Mouse (Mus musculus) small intestine, adult 2 months (tissue): ENCODE measurements around the gene Ufsp2. TPM values are rescaled to one million over a fixed set of nuclear protein-coding genes. Genes with fewer than 3 reads are reported as not detected.

Source experiments
- H3K27ac ChIP-seq: fragments of 200-500 bp; 2 replicates; pipeline ENCODE4 v1.5.1; 2012; ENCODE audit warnings: low read depth, low read length, control low read depth, inconsistent platforms; ENCODE audit not compliant: insufficient read depth
- H3K27me3 ChIP-seq: fragments of 200-500 bp; 2 replicates; pipeline ENCODE4 v1.6.1; 2012; ENCODE audit warnings: mild to moderate bottlenecking, moderate library complexity, low read length, inconsistent platforms; ENCODE audit not compliant: control insufficient read depth, insufficient read depth
- H3K36me3 ChIP-seq: fragments of 200-500 bp; 2 replicates; pipeline ENCODE4 v1.6.1; 2012; ENCODE audit warnings: mild to moderate bottlenecking, low read length, control low read depth, inconsistent platforms; ENCODE audit not compliant: control insufficient read depth, insufficient read depth
- H3K4me1 ChIP-seq: fragments of 200-500 bp; 2 replicates; pipeline ENCODE4 v1.6.1; 2012; ENCODE audit warnings: low read length, inconsistent platforms, mixed read lengths; ENCODE audit not compliant: control insufficient read depth, insufficient read depth, insufficient read length
- H3K4me3 ChIP-seq: fragments of 200-500 bp; 2 replicates; pipeline ENCODE4 v1.5.1; 2012; ENCODE audit warnings: low read depth, mild to moderate bottlenecking, control low read depth, inconsistent platforms, low read length, moderate library complexity
- CTCF ChIP-seq: fragments of 200-500 bp; IDR thresholded peaks from 2 replicates; pipeline ENCODE4 v1.5.1; 2012; ENCODE audit warnings: low read depth, mild to moderate bottlenecking, control low read depth, inconsistent platforms, low read length, moderate library complexity, mixed read lengths; ENCODE audit not compliant: insufficient replicate concordance, insufficient read length; ENCODE audit errors: extremely low read depth
- POLR2A ChIP-seq: fragments of 200-500 bp; IDR thresholded peaks from 2 replicates; pipeline ENCODE4 v1.6.1; 2012; ENCODE audit warnings: low read depth, mild to moderate bottlenecking, control low read depth, inconsistent platforms, low read length, moderate library complexity
- WGBS: fragments of 180-500 bp; shearing (Covaris S2); methylation state at CpG from one replicate; pipeline ENCODE4 v1.1.7; 2018; 5-methylcytosine and 5-hydroxymethylcytosine counted together
- polyA plus RNA-seq: library from polyadenylated mRNA; depleted of rRNA; stranded (reverse); fragments of >200 nt; gene quantifications from 2 replicates; pipeline ENCODE4 v1.2.3, GENCODE M21; 2012; rRNA removed

Gene Ufsp2
- polyA plus RNA-seq, 1 experiment: 5.8 TPM

DNA sequence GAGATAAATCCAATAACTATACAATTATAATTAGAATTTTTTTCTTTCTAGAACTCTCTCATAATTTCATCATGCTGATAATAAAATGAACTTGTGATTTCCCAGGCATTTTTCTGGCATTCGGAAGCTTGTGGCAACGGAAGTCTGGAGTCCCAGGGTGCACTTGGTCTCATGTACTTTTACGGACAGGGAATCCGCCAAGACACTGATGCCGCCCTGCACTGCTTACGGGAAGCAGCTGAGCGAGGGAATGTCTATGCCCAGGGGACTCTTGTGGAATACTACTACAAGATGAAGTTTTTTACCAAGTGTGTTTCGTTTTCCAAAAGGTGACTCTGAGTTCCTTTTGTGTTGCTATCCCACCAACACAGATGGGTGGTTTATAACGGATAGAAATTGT, 47.4 kb downstream of the Ufsp2 start:
- TF ChIP-seq CTCF: no peak
- no peak for TF ChIP-seq POLR2A
- 92% methylated on average over 9 of the region's 9 CpGs for WGBS
- no peak overlapping the region for H3K27ac ChIP-seq
- H3K4me3 ChIP-seq: no peak overlapping the region
- 0 out of 2 replicates have a peak, but pooled peaks cover 2% of the 10 kb centered on the region for H3K36me3 ChIP-seq
- no peaks in the 10 kb centered on the region for H3K27me3 ChIP-seq
- H3K4me1 ChIP-seq: no peaks in the 10 kb centered on the region

DNA sequence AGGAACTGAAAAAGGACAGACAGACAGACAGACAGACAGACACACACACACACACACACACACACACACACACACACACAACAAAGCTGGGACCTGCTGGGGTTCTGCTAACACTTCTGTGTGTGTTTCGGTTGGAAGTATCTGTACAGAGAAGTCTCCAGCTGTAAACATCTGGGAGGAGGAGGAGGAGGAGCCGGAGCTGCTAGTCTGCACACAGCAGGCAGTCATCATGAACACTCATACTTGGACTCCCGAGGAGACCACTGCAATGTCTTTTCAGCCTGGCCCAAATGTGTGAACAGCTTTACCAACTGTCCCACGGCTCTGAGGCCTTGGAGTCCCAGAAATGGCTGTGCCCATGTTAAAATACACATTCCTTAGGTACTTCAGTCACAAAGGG, 49.1 kb downstream of the Ufsp2 start:
- no peak for TF ChIP-seq POLR2A
- TF ChIP-seq CTCF: no peak
- H3K4me1 ChIP-seq: no peaks in the 10 kb centered on the region
- H3K27ac ChIP-seq: no peak overlapping the region
- H3K27me3 ChIP-seq: no peaks in the 10 kb centered on the region
- H3K4me3 ChIP-seq: no peak overlapping the region
- 69% methylated on average over 4 of the region's 4 CpGs for WGBS
- 0 out of 2 replicates have a peak, but pooled peaks cover 2% of the 10 kb centered on the region for H3K36me3 ChIP-seq

DNA sequence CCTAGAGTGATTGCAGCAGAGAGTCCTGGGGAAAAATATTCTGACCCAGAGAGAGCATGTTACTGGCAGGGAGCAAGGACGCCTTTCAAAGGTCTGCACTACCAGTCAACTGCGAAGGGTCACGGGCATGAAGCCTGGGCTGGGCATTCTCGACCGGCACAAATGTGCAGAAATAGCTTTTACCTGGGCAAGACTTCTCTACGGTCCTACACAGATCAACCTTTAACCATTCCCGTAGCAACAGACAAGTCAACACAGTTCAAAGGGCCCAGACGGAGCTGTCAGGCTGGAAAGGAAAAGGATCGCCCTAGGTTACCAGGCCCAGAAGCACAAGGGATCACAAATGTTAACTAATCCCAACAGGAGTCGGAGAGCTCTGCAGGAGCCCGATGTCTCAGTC, 60.9 kb downstream of the Ufsp2 start:
- no peaks in the 10 kb centered on the region for H3K4me1 ChIP-seq
- TF ChIP-seq CTCF: no peak
- TF ChIP-seq POLR2A: no peak
- no peak overlapping the region for H3K4me3 ChIP-seq
- no peak overlapping the region for H3K27ac ChIP-seq
- no peaks in the 10 kb centered on the region for H3K27me3 ChIP-seq
- peaks cover 55% of the 10 kb centered on the region for H3K36me3 ChIP-seq
- 70% methylated on average over 11 of the region's 11 CpGs for WGBS

DNA sequence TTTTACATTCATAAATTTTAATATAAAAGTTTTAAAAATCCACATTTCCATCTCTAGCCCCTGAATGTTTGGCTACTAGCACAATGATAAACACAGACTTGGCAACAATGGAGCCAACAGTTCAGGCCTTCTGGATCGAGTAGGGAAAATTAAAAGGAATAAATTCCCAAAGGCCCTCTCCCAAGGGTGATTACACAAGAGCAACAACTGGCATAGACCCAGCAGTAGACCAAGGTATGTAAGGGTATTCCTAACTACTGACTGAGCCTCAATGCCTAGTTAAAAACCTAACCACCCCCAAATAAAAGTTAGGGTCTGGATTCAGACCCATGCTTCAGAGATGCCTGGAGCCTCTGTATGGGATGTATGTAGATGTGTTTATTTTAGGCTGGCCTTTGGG, 64.3 kb downstream of the Ufsp2 start:
- H3K27ac ChIP-seq: no peak overlapping the region
- WGBS: 65% methylated on average over 1 of the region's 1 CpGs
- H3K4me3 ChIP-seq: no peak overlapping the region
- peaks cover 62% of the 10 kb centered on the region for H3K36me3 ChIP-seq
- no peaks in the 10 kb centered on the region for H3K27me3 ChIP-seq
- no peak for TF ChIP-seq POLR2A
- no peak for TF ChIP-seq CTCF
- no peaks in the 10 kb centered on the region for H3K4me1 ChIP-seq

DNA sequence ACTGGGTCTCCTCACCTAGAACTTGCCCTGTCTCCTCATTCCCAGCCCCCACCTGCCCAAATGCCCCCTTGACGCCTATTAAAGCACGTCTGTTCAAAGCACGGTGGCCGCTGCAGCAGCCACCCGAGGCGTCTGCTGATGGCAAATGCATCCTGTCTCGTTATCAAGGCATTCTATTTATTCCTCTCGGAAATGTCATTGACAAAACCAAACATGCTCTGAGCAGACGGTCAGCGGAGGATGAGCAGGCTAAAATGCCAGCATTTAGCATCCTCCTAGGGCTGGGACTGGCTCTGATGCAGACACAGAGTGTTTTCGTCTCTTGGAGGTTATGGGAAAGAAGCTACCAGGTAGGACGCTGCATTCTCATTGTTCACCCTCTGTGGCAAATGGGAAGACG, 64.9 kb downstream of the Ufsp2 start:
- no peaks in the 10 kb centered on the region for H3K4me1 ChIP-seq
- TF ChIP-seq CTCF (no peak), POLR2A (no peak)
- no peak overlapping the region for H3K4me3 ChIP-seq
- peaks cover 63% of the 10 kb centered on the region for H3K36me3 ChIP-seq
- no peaks in the 10 kb centered on the region for H3K27me3 ChIP-seq
- no peak overlapping the region for H3K27ac ChIP-seq
- 91% methylated on average over 13 of the region's 13 CpGs for WGBS

Other genes starting within 250 kb of the Ufsp2 start
- gene Pdlim3, start 90.1 kb upstream of the Ufsp2 start, polyA plus RNA-seq: 52.8 and 59.5 TPM in 2 replicates
- gene Ccdc110, start 40.9 kb upstream of the Ufsp2 start, polyA plus RNA-seq: 0.04 TPM in 1 of 2 replicates, not detected in the other
- 0.08 TPM in 1 of 2 replicates, not detected in the other for gene 1700029J07Rik, start 276 bp upstream of the Ufsp2 start, polyA plus RNA-seq
- not detected in 2 replicates for gene Lrp2bp, start 23.8 kb downstream of the Ufsp2 start, polyA plus RNA-seq
- 3.5 and 4.8 TPM in 2 replicates for gene Ankrd37, start 30.2 kb downstream of the Ufsp2 start, polyA plus RNA-seq
- 0.71 and 1.7 TPM in 2 replicates for gene Cfap97, start 176.2 kb downstream of the Ufsp2 start, polyA plus RNA-seq
- gene Snx25, start 176.6 kb downstream of the Ufsp2 start, polyA plus RNA-seq: 4.8 and 10.9 TPM in 2 replicates
- gene Slc25a4, start 235.8 kb downstream of the Ufsp2 start, polyA plus RNA-seq: 60.8 and 68.8 TPM in 2 replicates